Mouse (Mus musculus) spleen, adult 2 months (tissue): ENCODE results near the gene Hlx.

ENCODE experiments used
- CTCF ChIP-seq: fragments of 200-500 bp; IDR thresholded peaks from 2 replicates; pipeline ENCODE4 v1.5.1; 2011; ENCODE audit warnings: mild to moderate bottlenecking, inconsistent platforms; ENCODE audit not compliant: insufficient read depth, insufficient read length, insufficient replicate concordance; ENCODE audit errors: extremely low read depth
- POLR2A ChIP-seq: fragments of 200-500 bp; IDR thresholded peaks from 2 replicates; pipeline ENCODE4 v1.6.1; 2011; ENCODE audit warnings: low read depth, low read length, inconsistent platforms

- TF ChIP-seq CTCF, result no peak
- no peak for TF ChIP-seq POLR2A
Observed at GRCm38 (mm10) chr1:184725318-184725790, 7.1 kb downstream of the Hlx start.
